Mouse (Mus musculus): ENCODE results near the gene Cdk19.

Gene Cdk19

DNA sequence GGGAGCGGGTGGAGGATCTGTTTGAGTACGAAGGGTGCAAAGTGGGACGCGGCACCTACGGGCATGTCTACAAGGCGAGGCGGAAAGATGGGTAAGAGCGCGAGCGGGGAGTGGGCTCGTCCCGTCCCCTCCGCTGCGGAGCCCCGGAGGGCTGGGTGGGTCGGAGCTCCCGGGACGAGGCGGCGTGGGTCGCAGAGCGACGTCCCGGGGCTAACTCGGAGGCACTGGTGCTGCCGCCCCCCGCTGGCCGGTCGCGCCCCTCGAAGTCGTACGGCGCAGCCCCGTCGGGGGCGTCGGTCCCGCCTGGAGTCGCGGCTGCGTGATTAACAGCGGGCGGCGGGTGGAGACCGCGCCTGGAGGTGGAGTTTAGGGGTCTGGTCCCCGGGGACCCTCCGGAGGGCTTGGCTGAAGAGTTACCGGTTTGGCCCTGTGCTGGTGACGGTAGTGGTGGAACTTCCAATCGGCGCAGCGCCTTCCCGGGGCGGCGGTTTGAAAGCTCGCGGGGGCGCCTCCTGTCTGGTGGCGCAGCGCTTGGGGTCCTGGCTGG lies 10.3 kb downstream of the Cdk19 start:
- no peak for DNase-seq (ENCODE audit: low spot score)

DNA sequence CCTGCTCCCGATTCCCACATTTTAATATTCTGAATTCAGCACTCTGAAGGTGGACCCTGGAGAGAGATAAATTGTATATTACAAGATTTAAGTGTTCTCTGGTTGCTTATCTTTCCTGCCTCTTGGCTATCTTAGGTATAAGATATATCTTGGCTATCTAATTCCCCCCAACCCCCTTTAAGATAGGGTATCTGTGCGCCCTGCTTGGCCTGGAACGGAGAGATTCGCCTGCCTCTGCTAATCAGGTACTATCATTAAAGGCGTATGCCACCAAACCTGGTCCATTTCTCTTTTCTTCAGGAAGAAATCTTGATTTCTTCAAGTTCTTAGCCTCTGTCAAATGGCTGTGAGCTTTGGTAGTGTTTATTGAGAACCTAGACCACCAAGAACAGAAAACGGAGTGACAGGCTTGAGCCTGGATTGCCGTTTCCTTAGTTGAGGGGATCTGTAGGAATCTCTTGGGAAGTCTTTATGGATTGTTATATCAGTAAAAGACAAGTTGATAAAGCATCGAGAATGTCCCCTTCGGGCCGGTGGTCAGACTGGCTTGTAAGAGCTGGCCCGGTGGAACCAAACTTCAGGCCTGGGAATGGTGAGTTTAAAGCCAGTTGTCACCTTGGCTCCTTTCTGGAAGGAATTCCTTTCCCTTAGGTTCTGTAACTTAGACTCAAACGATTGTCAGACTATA lies 11.0 kb downstream of the Cdk19 start:
- DNase-seq (ENCODE audit: low spot score): no peak

DNA sequence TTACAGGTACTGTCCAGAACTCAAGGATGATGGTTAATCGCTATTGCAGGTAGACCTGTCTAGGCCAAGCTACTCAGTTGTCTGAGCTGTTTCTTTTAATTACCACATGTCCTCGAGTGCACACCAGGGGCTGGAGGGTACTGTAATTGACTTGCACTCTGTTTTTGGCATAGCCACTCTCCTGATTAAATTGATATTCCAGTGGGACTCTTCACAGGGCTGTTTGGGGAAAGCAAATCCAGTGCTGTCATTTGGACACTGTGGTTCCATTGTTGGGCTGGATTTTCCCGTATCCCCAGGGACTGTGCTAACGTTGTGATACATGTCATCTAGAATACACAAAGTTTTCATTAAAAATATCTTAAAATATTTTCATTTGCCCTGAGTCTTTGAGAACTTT lies 11.8 kb downstream of the Cdk19 start:
- no peak for DNase-seq (ENCODE audit: low spot score)

GRCm38 (mm10) chr10:40354081-40354480 lies 14.7 kb downstream of the Cdk19 start:
- no peak for DNase-seq (ENCODE audit: low spot score)

GRCm38 (mm10) chr10:40354556-40354955 lies 15.2 kb downstream of the Cdk19 start:
- DNase-seq (ENCODE audit: low spot score): no peak

DNA sequence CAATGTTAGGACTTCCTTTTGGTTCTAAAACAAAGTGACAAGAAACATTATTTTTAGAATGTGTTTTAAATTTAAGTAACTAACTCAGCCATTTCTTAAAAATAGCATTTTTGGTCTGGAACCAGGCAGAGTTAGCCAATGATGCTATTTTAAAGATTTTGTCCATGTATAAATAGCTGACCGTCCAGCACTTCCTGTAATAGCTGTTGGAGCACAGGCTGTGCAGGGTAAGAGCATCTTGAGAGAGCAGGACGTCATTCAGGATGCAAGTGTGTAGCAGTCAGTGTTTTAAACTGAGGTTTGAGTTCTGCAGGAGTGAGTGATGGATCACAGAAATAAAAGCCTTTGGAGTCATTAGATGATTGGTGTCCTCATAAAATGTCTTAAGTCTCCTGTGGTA lies 18.8 kb downstream of the Cdk19 start:
- no peak for DNase-seq (ENCODE audit: low spot score)

- DNase-seq (ENCODE audit: low spot score): no peak
Measured at GRCm38 (mm10) chr10:40359131-40359530, 19.8 kb downstream of the Cdk19 start.

DNA sequence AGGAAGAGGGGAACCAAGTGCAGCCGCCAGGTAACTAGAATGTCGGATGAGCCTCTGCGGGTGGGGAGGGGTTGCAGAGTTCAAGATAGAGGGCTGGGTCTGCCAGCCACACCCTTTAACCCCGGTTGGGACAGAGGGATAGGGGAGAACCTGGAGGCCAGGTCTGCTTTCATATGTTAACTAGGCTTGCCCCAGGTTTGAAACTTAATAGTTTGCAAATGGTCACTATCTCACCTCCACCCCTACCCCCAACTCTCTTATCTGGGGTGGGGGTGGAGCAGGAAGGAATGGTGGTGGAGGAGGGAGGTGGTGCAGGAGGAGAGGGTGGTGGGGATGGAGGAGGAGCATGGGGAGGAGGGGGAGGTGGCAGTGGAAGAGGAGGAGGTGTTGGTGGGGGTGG lies 23.6 kb downstream of the Cdk19 start:
- DNase-seq (ENCODE audit: low spot score): no peak

- no peak for DNase-seq (ENCODE audit: low spot score)
Measured at GRCm38 (mm10) chr10:40364642-40365361, 25.4 kb downstream of the Cdk19 start.

DNA sequence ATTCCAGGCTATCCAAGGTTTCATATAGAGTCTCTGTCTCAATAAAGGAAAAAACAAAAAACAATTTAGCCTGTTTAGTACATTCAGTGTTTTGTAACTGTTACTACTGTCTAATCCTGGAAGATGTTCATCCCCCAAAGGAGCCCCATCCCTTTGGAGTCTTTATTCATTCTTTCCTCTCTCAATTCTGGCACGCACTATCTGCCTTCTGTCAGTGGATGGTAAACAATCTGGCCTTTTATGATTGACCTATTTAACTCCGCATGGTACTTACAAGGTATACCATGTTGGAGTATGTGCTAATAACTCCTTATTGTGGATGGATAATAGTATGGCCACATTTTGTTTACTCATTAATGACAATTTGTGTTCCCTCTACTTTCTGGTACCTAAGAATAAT lies 26.6 kb downstream of the Cdk19 start:
- no peak for DNase-seq (ENCODE audit: low spot score)

GRCm38 (mm10) chr10:40368516-40368915 lies 29.2 kb downstream of the Cdk19 start:
- DNase-seq (ENCODE audit: low spot score): no peak

GRCm38 (mm10) chr10:40370156-40370555 lies 30.8 kb downstream of the Cdk19 start:
- DNase-seq (ENCODE audit: low spot score): no peak

DNA sequence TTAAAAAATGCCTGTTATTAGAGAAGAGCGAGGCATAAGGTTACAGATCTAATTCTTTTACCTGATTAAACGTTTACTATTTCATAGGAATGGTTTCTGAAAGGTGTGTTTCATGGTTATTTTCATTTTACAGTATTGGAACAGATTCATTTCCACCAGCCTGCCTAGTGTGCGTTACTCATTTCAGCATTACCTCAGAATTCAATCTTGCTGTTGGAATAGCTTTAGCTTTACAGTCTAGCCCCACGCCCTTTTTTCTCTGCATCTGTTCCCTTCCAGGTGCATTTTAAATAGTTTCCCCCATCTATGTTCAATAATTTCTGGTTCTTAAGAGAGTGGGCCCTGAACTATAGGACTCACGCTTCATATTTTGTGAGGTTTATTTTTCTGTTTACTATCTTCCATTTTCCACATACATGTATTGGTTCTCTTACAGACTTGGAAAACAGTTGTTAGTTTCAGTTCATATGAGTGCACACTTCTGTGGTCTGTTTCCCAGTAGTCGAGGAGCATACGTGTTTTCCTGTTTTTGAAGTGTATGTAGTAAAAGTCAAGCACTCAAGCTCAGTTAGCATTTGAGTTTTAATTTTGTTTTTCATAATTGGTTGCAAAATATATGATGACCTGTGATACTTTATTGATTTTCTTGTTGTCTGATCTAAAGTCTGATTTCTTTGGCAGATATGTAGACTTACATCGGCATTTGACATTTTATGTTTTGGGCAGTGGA lies 32.0 kb downstream of the Cdk19 start:
- no peak for DNase-seq (ENCODE audit: low spot score)

DNA sequence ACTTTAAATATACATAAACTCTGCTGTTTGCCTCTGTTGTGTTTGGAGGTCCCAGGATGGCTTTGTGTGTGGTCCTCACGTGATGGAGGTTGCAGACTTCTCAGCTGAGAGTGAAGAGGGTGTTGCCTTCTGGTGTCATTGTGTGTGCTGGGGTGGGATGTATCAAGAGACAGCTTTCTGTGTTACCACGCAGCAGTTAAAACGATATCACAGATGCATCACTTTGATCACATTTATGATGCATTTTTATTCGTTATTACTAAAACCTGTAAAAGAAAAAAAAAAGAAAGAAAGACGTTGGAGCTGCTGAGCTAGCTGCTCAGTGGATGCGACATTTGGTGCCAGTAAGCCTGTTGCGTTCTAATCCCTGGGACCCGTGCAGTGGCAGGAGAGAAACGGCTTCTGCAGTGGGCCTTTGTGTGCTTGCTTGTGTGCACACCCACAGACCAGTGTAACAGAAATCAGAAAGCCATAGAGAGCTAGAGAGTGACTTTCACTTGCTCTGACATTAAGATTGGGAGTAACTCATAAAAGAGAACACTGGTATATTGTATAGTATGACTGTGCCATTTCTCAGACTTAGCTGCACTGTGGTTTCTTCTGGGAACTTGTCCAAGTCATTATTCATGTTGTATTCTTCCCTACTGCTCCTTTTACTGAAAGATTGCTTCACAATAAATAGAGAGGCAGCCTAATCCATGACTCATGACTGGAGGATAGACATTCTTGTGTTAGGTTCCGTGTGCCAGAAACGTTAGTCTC lies 32.7 kb downstream of the Cdk19 start:
- DNase-seq (ENCODE audit: low spot score): no peak

- no peak for DNase-seq (ENCODE audit: low spot score)
Measured at GRCm38 (mm10) chr10:40373749-40374148, 34.4 kb downstream of the Cdk19 start.

- no peak for DNase-seq (ENCODE audit: low spot score)
Measured at GRCm38 (mm10) chr10:40374828-40375227, 35.5 kb downstream of the Cdk19 start.

DNA sequence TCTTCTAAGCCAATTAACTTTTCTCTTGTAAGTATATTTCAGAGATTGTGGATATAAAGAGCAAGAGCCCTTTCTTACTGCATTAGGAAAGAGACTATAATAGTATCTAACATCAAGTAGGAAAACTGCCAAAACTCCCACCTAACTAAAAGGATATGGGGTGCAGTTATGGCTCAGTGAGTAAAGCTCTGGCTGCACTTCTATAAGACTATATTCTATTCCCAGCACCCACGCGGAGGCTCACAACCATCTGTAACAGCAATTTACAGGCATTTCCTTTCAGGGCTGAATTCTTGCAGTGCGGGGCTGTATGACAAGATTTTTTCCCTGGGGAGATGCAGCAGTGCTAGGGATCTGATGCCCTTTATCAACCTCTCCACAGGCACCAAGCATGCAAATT lies 36.9 kb downstream of the Cdk19 start:
- no peak for DNase-seq (ENCODE audit: low spot score)

DNA sequence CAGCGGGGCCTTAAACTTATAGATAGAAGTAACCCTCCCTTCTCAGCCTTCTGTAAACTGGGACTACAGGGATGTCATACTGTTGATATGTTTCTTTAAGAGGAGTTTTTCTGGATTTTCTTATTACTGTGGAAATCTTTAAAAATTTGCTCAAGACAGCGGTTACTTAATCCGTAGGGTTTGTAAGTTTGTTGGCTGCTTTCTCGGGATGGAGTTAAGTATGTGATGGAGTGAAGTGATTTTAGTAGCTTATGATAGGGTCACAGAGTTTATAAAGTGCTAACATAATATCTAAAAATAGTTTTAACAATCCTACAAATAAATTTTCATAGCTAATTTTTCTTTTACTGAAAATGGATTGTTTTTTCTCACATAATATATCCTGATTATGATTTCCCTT lies 38.9 kb downstream of the Cdk19 start:
- DNase-seq (ENCODE audit: low spot score): no peak

- DNase-seq (ENCODE audit: low spot score): no peak
Measured at GRCm38 (mm10) chr10:40379682-40380081, 40.3 kb downstream of the Cdk19 start.

- no peak for DNase-seq (ENCODE audit: low spot score)
Measured at GRCm38 (mm10) chr10:40385397-40385796, 46.0 kb downstream of the Cdk19 start.

DNA sequence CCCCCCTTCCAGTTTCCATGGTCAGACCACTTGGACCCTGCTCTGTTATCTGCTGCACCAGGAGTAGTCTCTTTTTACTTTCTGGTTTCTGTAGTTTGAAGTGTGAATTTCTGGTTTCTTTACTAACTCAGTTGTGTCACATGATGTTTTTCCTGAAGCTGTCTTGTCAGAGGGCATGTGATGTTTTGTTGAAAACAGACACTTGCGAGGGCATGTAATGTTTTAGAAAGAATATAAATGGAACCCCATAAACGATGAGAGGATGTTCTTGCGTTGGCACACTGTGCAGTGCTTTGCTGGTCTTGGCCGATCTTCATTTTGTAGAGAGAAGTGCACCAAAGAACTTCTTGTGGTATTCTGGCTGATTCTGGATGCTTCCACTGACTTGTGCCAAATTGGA lies 46.8 kb downstream of the Cdk19 start:
- no peak for DNase-seq (ENCODE audit: low spot score)

Measured in spleen, adult 12 weeks (tissue).